Mouse (Mus musculus) limb, embryonic 14.5 days (tissue): Measurements from ENCODE around the gene Lrrc75a. TPM values are rescaled to one million over a fixed set of nuclear protein-coding genes. Genes with fewer than 3 reads are reported as not detected.

Experiments
- ATAC-seq: fragments of 200-750 bp; cut with Nextera tagmentation; 2 replicates; pipeline ENCODE4 v1.8.0; 2017; ENCODE audit warnings: low read depth, moderate number of reproducible peaks, moderate TSS enrichment; ENCODE audit not compliant: low FRiP score
- DNase-seq: peaks from one replicate; pipeline ENCODE4 v3.0.0-alpha.2; 2015; ENCODE audit warnings: low spot score
- H3K27ac ChIP-seq: fragments of 300-500 bp; sonication (generic); replicated peaks from 2 replicates; pipeline ENCODE4 v1.5.1; 2014; ENCODE audit warnings: low read depth, mild to moderate bottlenecking, low read length, moderate library complexity, mixed read lengths
- H3K27me3 ChIP-seq: fragments of 300-500 bp; sonication (generic); 2 replicates; pipeline ENCODE4 v1.6.1; 2014; ENCODE audit warnings: low read length, mixed read lengths; ENCODE audit not compliant: control insufficient read depth, insufficient read depth
- H3K36me3 ChIP-seq: fragments of 300-500 bp; sonication (generic); 2 replicates; pipeline ENCODE4 v1.6.1; 2014; ENCODE audit warnings: mild to moderate bottlenecking, low read length, moderate library complexity, mixed read lengths; ENCODE audit not compliant: control insufficient read depth, insufficient read depth
- H3K4me1 ChIP-seq: fragments of 300-500 bp; sonication (generic); 2 replicates; pipeline ENCODE4 v1.6.1; 2014; ENCODE audit warnings: antibody characterized with exemption, low read length, mixed read lengths; ENCODE audit not compliant: control insufficient read depth, insufficient read depth
- H3K4me2 ChIP-seq: fragments of 300-500 bp; sonication (generic); replicated peaks from 2 replicates; pipeline ENCODE4 v1.6.1; 2014; ENCODE audit warnings: low read depth, mild to moderate bottlenecking, low read length, moderate library complexity; ENCODE audit not compliant: severe bottlenecking
- H3K4me3 ChIP-seq: fragments of 300-500 bp; sonication (generic); replicated peaks from 2 replicates; pipeline ENCODE4 v1.5.1; 2014; ENCODE audit warnings: low read length
- H3K9ac ChIP-seq: fragments of 300-500 bp; sonication (generic); 2 replicates; pipeline ENCODE4 v1.6.1; 2014; ENCODE audit warnings: mild to moderate bottlenecking, low read depth, low read length, moderate library complexity; ENCODE audit not compliant: severe bottlenecking
- H3K9me3 ChIP-seq: fragments of 300-500 bp; sonication (generic); 2 replicates; pipeline ENCODE4 v1.6.1; 2016; ENCODE audit warnings: low read length; ENCODE audit not compliant: control insufficient read depth
- POLR2A ChIP-seq: fragments of 200-500 bp; IDR thresholded peaks from 2 replicates; pipeline ENCODE4 v1.8.0; 2012; ENCODE audit warnings: inconsistent platforms, mild to moderate bottlenecking, moderate library complexity, borderline replicate concordance; ENCODE audit not compliant: insufficient read depth, insufficient read length; ENCODE audit errors: extremely low read depth
- WGBS: fragments of 180-500 bp; shearing (Covaris S2); extraction: QIAGEN DNeasy Blood & Tissue Kit; methylation state at CpG from one replicate; pipeline ENCODE4 v1.1.7; 2014; 5-methylcytosine and 5-hydroxymethylcytosine counted together
- polyA plus RNA-seq, 2 experiments: library from polyadenylated mRNA; depleted of rRNA in 1 of 2; stranded (reverse) in 1 of 2; unstranded in 1 of 2; fragments of >200 nt; fragmentation: Nextera tagmentation in 1 of 2; extraction: Ambion mirVana in 1 of 2; gene quantifications; 2 replicates each; pipeline versions ENCODE4 v1.2.1 to v1.2.3; 2012 to 2014

Lrrc75a gene
- polyA plus RNA-seq, 2 experiments, result 13.7 to 19.2 TPM

GRCm38 (mm10) chr11:62614876-62615410, 33.4 kb downstream of the Lrrc75a start:
- ATAC-seq (no peak), DNase-seq (no peak)
- no peaks in the 10 kb centered on the region for H3K9me3 ChIP-seq
- TF ChIP-seq POLR2A, result no peak
- H3K4me1 ChIP-seq, result peaks cover 4% of the 10 kb centered on the region; the same call in 1 of the 2 replicates
- no peak overlapping the region for H3K27ac ChIP-seq
- 89% methylated on average over 8 of the region's 8 CpGs for WGBS
- no peak overlapping the region for H3K4me3 ChIP-seq
- peaks cover 35% of the 10 kb centered on the region for H3K36me3 ChIP-seq
- H3K27me3 ChIP-seq, result no peaks in the 10 kb centered on the region
- no peak overlapping the region for H3K4me2 ChIP-seq
- no peak overlapping the region for H3K9ac ChIP-seq

- H3K27ac ChIP-seq, result peak overlapping the region; percentile 79
- no peaks in the 10 kb centered on the region for H3K27me3 ChIP-seq
- 0 out of 2 replicates have a peak, but pooled peaks have one; percentile 53 for TF ChIP-seq POLR2A
- H3K36me3 ChIP-seq, result peaks cover 39% of the 10 kb centered on the region
- peak overlapping the region; percentile 15 for H3K4me3 ChIP-seq
- no peaks in the 10 kb centered on the region for H3K9me3 ChIP-seq
- DNase-seq, result peak; percentile 98
- 14% methylated on average over 19 of the region's 19 CpGs for WGBS
- peak overlapping the region; percentile 34 for H3K9ac ChIP-seq
- H3K4me2 ChIP-seq, result peak overlapping the region; percentile 35
- ATAC-seq, result peak; percentile 93
- H3K4me1 ChIP-seq, result peaks cover 4% of the 10 kb centered on the region; the same call in 1 of the 2 replicates
These were observed 34.5 kb downstream of the Lrrc75a start for GRCm38 (mm10) chr11:62613657-62614365.

GRCm38 (mm10) chr11:62612604-62613003, 35.7 kb downstream of the Lrrc75a start:
- H3K4me3 ChIP-seq, result no peak overlapping the region
- DNase-seq (no peak), ATAC-seq (no peak)
- H3K4me1 ChIP-seq, result peaks cover 4% of the 10 kb centered on the region; the same call in 1 of the 2 replicates
- H3K27ac ChIP-seq, result no peak overlapping the region
- WGBS, result 87% methylated on average over 10 of the region's 10 CpGs
- no peak overlapping the region for H3K9ac ChIP-seq
- no peaks in the 10 kb centered on the region for H3K9me3 ChIP-seq
- TF ChIP-seq POLR2A, result no peak
- peaks cover 46% of the 10 kb centered on the region for H3K36me3 ChIP-seq
- H3K27me3 ChIP-seq, result no peaks in the 10 kb centered on the region
- no peak overlapping the region for H3K4me2 ChIP-seq

- 78% methylated on average over 6 of the region's 6 CpGs for WGBS
- peaks cover 56% of the 10 kb centered on the region for H3K36me3 ChIP-seq
- no peaks in the 10 kb centered on the region for H3K27me3 ChIP-seq
- ATAC-seq (no peak), DNase-seq (no peak)
- peaks cover 9% of the 10 kb centered on the region; the same call in 1 of the 2 replicates for H3K4me1 ChIP-seq
- H3K9ac ChIP-seq, result no peak overlapping the region
- no peak overlapping the region for H3K4me3 ChIP-seq
- no peaks in the 10 kb centered on the region for H3K9me3 ChIP-seq
- no peak for TF ChIP-seq POLR2A
- H3K27ac ChIP-seq, result no peak overlapping the region
- no peak overlapping the region for H3K4me2 ChIP-seq
These were observed 38.0 kb downstream of the Lrrc75a start for GRCm38 (mm10) chr11:62610304-62610703.

- no peak overlapping the region for H3K4me2 ChIP-seq
- no peak for TF ChIP-seq POLR2A
- peaks cover 21% of the 10 kb centered on the region for H3K4me1 ChIP-seq
- H3K9ac ChIP-seq, result no peak overlapping the region
- no peak for DNase-seq
- H3K9me3 ChIP-seq, result no peaks in the 10 kb centered on the region
- ATAC-seq, result no peak
- H3K27ac ChIP-seq, result no peak overlapping the region
- WGBS, result 82% methylated on average over 10 of the region's 10 CpGs
- H3K4me3 ChIP-seq, result no peak overlapping the region
- no peaks in the 10 kb centered on the region for H3K27me3 ChIP-seq
- H3K36me3 ChIP-seq, result peaks cover 69% of the 10 kb centered on the region
These were observed 39.3 kb downstream of the Lrrc75a start for GRCm38 (mm10) chr11:62608826-62609675.
